Comparison of ENCODE assay signal across 10 mouse cellular contexts in the genomic region with DNA sequence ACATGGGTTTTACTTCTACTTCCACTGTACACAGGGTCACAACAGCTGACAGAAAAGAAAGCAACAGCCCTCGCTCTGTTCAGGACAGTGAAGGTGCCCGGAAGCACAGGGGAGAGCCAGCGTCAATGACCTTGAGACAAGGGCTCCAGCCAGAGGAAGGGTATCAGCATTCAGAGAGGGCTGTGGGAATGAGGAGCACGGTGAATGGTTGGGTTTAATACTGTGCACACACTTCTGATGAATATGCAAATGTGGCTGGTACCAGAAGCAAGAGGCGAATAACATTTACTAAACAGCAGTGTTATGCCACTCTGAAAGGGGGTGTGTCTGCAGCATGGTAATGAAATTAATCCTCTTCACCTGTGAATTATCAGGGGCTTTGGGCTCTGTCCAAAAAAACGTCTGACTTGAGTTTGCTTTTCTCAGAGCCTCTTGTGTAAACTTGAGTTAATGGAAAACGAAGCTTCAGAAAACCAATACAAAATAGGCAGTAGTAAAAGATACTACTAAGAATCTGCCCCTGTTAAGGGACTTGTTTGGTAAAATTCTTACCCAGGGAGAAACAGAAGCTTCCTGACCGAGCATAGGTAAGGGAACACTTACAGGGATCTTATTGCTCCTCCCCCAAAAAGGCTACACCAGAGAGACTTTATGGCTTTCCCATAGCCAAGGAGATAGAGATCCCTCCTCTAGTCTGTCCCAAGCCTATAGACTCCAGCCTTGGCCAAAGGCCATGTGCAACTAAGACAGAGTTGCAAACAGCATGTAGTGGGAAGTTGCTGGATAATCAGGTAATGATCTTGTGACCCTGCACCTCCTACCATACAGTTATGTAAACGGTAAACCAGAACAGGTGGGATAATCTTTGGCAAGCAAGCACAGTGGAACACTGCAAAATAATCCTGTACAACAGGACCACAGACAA.
DNase-seq lines count a peak whose midpoint lies in the region; ATAC-seq lines count a peak whose summit lies in the region.
"Had no signal": no experiment of that assay in that cellular context is flagged by ENCODE, and none has a peak within 500 bp of the region (broad histone marks: within the 10 kb centered on the region; RNA-seq: fewer than 3 reads in every experiment).

No protein-coding gene starts in this region.

- H3K36me3 ChIP-seq in embryonic facial prominence, embryonic 14.5 days (ENCODE audit: control insufficient read depth, insufficient read depth, low read length): no peaks in the 10 kb centered on the region
- H3K36me3 ChIP-seq in embryonic facial prominence, embryonic 10.5 days (replicated peaks): no peaks in the 10 kb centered on the region
- H3K36me3 ChIP-seq in hindbrain, embryonic 16.5 days (ENCODE audit: control insufficient read depth, insufficient read depth, low read length): no peaks in the 10 kb centered on the region
- no peaks in the 10 kb centered on the region for H3K36me3 ChIP-seq in hindbrain, embryonic 10.5 days
- no peaks in the 10 kb centered on the region for H3K36me3 ChIP-seq in forebrain, embryonic 16.5 days (ENCODE audit: control insufficient read depth, insufficient read depth)
- no peaks in the 10 kb centered on the region for H3K36me3 ChIP-seq in midbrain, embryonic 14.5 days (ENCODE audit: control insufficient read depth, insufficient read depth, low read length)

- H3K27ac ChIP-seq in embryonic facial prominence, embryonic 14.5 days (replicated peaks; ENCODE audit: low read depth, low read length): no peak overlapping the region
- H3K27ac ChIP-seq in embryonic facial prominence, embryonic 10.5 days (replicated peaks): no peak overlapping the region
- H3K27ac ChIP-seq in hindbrain, embryonic 16.5 days (ENCODE audit: low read depth, low read length): no peak overlapping the region
- H3K27ac ChIP-seq in hindbrain, embryonic 10.5 days: no peak overlapping the region
- no peak overlapping the region for H3K27ac ChIP-seq in forebrain, embryonic 16.5 days (ENCODE audit: low read length)
- 0 out of 2 replicates have a peak overlapping the region, but pooled peaks have one; percentile 20 for H3K27ac ChIP-seq in midbrain, embryonic 14.5 days (replicated peaks; ENCODE audit: low read depth, low read length)

- no peak overlapping the region for H3K4me2 ChIP-seq in embryonic facial prominence, embryonic 14.5 days (ENCODE audit: low read depth, low read length)
- no peak overlapping the region for H3K4me2 ChIP-seq in hindbrain, embryonic 16.5 days (ENCODE audit: low read length)
- H3K4me2 ChIP-seq in forebrain, embryonic 16.5 days (ENCODE audit: low read length): no peak overlapping the region
- no peak overlapping the region for H3K4me2 ChIP-seq in midbrain, embryonic 14.5 days (ENCODE audit: low read length)

- H3K4me1 ChIP-seq in embryonic facial prominence, embryonic 14.5 days (ENCODE audit: control insufficient read depth, insufficient read depth, low read length): no peaks in the 10 kb centered on the region
- H3K4me1 ChIP-seq in embryonic facial prominence, embryonic 10.5 days: no peaks in the 10 kb centered on the region
- no peaks in the 10 kb centered on the region; the same call in 1 of the 2 replicates for H3K4me1 ChIP-seq in hindbrain, embryonic 16.5 days (ENCODE audit: control insufficient read depth, insufficient read depth, low read depth, low read length)
- H3K4me1 ChIP-seq in hindbrain, embryonic 10.5 days (replicated peaks): peaks cover 12% of the 10 kb centered on the region
- H3K4me1 ChIP-seq in forebrain, embryonic 16.5 days (replicated peaks; ENCODE audit: control insufficient read depth, insufficient read depth, low read length): peaks cover 9% of the 10 kb centered on the region
- H3K4me1 ChIP-seq in midbrain, embryonic 14.5 days (ENCODE audit: control insufficient read depth, insufficient read depth, low read length): peaks cover 13% of the 10 kb centered on the region

- 64% methylated on average over 9 of the region's 9 CpGs for WGBS in embryonic facial prominence, embryonic 14.5 days
- WGBS in embryonic facial prominence, embryonic 10.5 days: 77% methylated on average over 9 of the region's 9 CpGs
- WGBS in hindbrain, embryonic 16.5 days: 48% methylated on average over 9 of the region's 9 CpGs
- WGBS in hindbrain, embryonic 10.5 days: 76% methylated on average over 9 of the region's 9 CpGs
- WGBS in forebrain, embryonic 16.5 days: 29% methylated on average over 9 of the region's 9 CpGs
- WGBS in midbrain, embryonic 14.5 days: 42% methylated on average over 9 of the region's 9 CpGs

- H3K27me3 ChIP-seq in embryonic facial prominence, embryonic 14.5 days (replicated peaks; ENCODE audit: control insufficient read depth, insufficient read depth, low read length): no peaks in the 10 kb centered on the region
- peaks cover 4% of the 10 kb centered on the region; the same call in 1 of the 2 replicates for H3K27me3 ChIP-seq in embryonic facial prominence, embryonic 10.5 days (replicated peaks; ENCODE audit: low read depth, poor library complexity, severe bottlenecking)
- H3K27me3 ChIP-seq in hindbrain, embryonic 16.5 days (replicated peaks; ENCODE audit: control insufficient read depth, insufficient read depth, low read length): no peaks in the 10 kb centered on the region
- 0 out of 2 replicates have a peak, but pooled peaks cover 3% of the 10 kb centered on the region for H3K27me3 ChIP-seq in hindbrain, embryonic 10.5 days (ENCODE audit: insufficient read depth, poor library complexity, severe bottlenecking)
- H3K27me3 ChIP-seq in forebrain, embryonic 16.5 days (replicated peaks; ENCODE audit: control insufficient read depth, insufficient read depth, low read length): no peaks in the 10 kb centered on the region
- H3K27me3 ChIP-seq in midbrain, embryonic 14.5 days (ENCODE audit: control insufficient read depth, insufficient read depth, low read length): no peaks in the 10 kb centered on the region

- H3K9ac ChIP-seq in embryonic facial prominence, embryonic 14.5 days (ENCODE audit: low read depth, low read length): no peak overlapping the region
- no peak overlapping the region for H3K9ac ChIP-seq in hindbrain, embryonic 16.5 days (ENCODE audit: low read depth, low read length)
- H3K9ac ChIP-seq in forebrain, embryonic 16.5 days (replicated peaks; ENCODE audit: low read depth, low read length): no peak overlapping the region
- H3K9ac ChIP-seq in midbrain, embryonic 14.5 days (replicated peaks; ENCODE audit: low read length): no peak overlapping the region

- 0 out of 2 replicates have a peak, but pooled peaks have one; percentile 33 for ATAC-seq in embryonic facial prominence, embryonic 14.5 days (ENCODE audit: low read depth)
- peak; percentile 71 for ATAC-seq in hindbrain, embryonic 16.5 days
- peak; percentile 66; the same call in 1 of the 2 replicates for ATAC-seq in forebrain, embryonic 16.5 days
- 0 out of 2 replicates have a peak, but pooled peaks have one; percentile 43 for ATAC-seq in midbrain, embryonic 14.5 days (ENCODE audit: low FRiP score, low TSS enrichment)

- DNase-seq in embryonic facial prominence, embryonic 14.5 days (ENCODE audit: low spot score): peak; percentile 41
- no peak for DNase-seq in embryonic facial prominence, embryonic 10.5 days (ENCODE audit: low spot score)
- DNase-seq in hindbrain, embryonic 10.5 days (ENCODE audit: low spot score): no peak
- DNase-seq in midbrain, embryonic 14.5 days: peak; percentile 40
- DNase-seq in thymus, postnatal 36 days: no peak
- DNase-seq in layer of hippocampus, adult 8-10 months (ENCODE audit: low spot score in 2 of 2): no peak
- DNase-seq: cerebellum, adult 9-11 months; lung, adult 18-20 months had no signal

- H3K9me3 ChIP-seq in embryonic facial prominence, embryonic 14.5 days (ENCODE audit: control insufficient read depth, low read length): no peaks in the 10 kb centered on the region
- no peaks in the 10 kb centered on the region for H3K9me3 ChIP-seq in embryonic facial prominence, embryonic 10.5 days
- 0 out of 2 replicates have a peak, but pooled peaks cover 2% of the 10 kb centered on the region for H3K9me3 ChIP-seq in hindbrain, embryonic 16.5 days (ENCODE audit: control insufficient read depth, low read length)
- 0 out of 2 replicates have a peak, but pooled peaks cover 5% of the 10 kb centered on the region for H3K9me3 ChIP-seq in hindbrain, embryonic 10.5 days
- H3K9me3 ChIP-seq in forebrain, embryonic 16.5 days (ENCODE audit: control insufficient read depth, low read length): 0 out of 2 replicates have a peak, but pooled peaks cover 2% of the 10 kb centered on the region
- H3K9me3 ChIP-seq in midbrain, embryonic 14.5 days (ENCODE audit: control insufficient read depth, low read length): no peaks in the 10 kb centered on the region

- H3K4me3 ChIP-seq in embryonic facial prominence, embryonic 14.5 days (ENCODE audit: low read depth, low read length): no peak overlapping the region
- H3K4me3 ChIP-seq in embryonic facial prominence, embryonic 10.5 days: no peak overlapping the region
- H3K4me3 ChIP-seq in hindbrain, embryonic 16.5 days (ENCODE audit: low read length): no peak overlapping the region
- no peak overlapping the region for H3K4me3 ChIP-seq in hindbrain, embryonic 10.5 days
- H3K4me3 ChIP-seq in forebrain, embryonic 16.5 days (replicated peaks; ENCODE audit: low read length): no peak overlapping the region
- no peak overlapping the region for H3K4me3 ChIP-seq in midbrain, embryonic 14.5 days (replicated peaks; ENCODE audit: low read depth, low read length)

Comparison
In these comparisons a context has a peak if more than half of its experiments do, and no peak if none do; other contexts are left out.
1. DNase-seq: peak in embryonic facial prominence, embryonic 14.5 days (single experiment) and midbrain, embryonic 14.5 days (single experiment); none in embryonic facial prominence, embryonic 10.5 days (single experiment), hindbrain, embryonic 10.5 days (single experiment), thymus, postnatal 36 days (0 of 2) and layer of hippocampus, adult 8-10 months (0 of 2).
2. Peak in every context shown above with its lines, with median percentiles within 50 percentile points of each other: ATAC-seq.